Mouse (Mus musculus) bone marrow macrophage, adult 2 months (primary cell): ENCODE measurements around the gene Ctu2.

Source experiments
- CTCF ChIP-seq: IDR thresholded peaks from 2 replicates; pipeline ENCODE4 v1.5.1; 2012; ENCODE audit warnings: low read depth, mild to moderate bottlenecking, low read length, moderate library complexity
- POLR2A ChIP-seq: IDR thresholded peaks from 2 replicates; pipeline ENCODE4 v1.6.1; 2012; ENCODE audit warnings: mild to moderate bottlenecking, low read depth, low read length, borderline replicate concordance

DNA sequence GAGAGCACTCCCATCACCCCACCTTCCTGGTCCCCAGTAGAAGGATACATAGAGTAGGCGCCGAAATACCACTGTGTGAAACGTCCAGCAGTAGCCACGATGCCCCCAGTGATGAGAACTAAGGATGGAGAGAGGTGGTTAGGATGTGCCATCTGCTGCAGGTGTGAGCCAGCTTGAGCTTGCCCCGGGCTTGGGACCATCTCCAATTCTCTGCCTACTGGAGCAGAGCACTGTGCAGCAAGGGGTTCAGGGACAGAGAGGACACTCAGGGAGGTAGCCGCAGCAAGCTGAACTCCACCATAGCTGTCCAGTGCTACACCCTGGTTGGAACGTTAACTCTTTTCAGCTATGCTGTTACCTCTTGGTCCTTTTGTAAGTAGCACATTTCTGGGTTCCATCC lies 48.3 kb upstream of the Ctu2 start:
- TF ChIP-seq CTCF (no peak), POLR2A (no peak)
